Mouse (Mus musculus) brain, embryonic 14.5 days (tissue): ENCODE measurements around the gene Mettl7a2. TPM values are rescaled to one million over a fixed set of nuclear protein-coding genes. Genes with fewer than 3 reads are reported as not detected.
"Not testable (repeated sequence)": the region's sequence is repeated elsewhere in the genome, so short reads cannot be mapped to it uniquely, and the experiment has no call there.

ENCODE experiments used
- DNase-seq: peaks from one replicate; pipeline ENCODE4 v3.0.0-alpha.2; 2011; ENCODE audit warnings: low read depth
- CTCF ChIP-seq: fragments of 200-500 bp; IDR thresholded peaks from 2 replicates; pipeline ENCODE4 v1.5.1; 2012; ENCODE audit warnings: inconsistent platforms, mild to moderate bottlenecking, moderate library complexity, borderline replicate concordance; ENCODE audit not compliant: insufficient read depth, insufficient read length; ENCODE audit errors: extremely low read depth
- POLR2A ChIP-seq: fragments of 200-500 bp; IDR thresholded peaks from 2 replicates; pipeline ENCODE4 v1.6.1; 2012; ENCODE audit warnings: mild to moderate bottlenecking, inconsistent platforms, borderline replicate concordance; ENCODE audit not compliant: poor library complexity, insufficient read depth, insufficient read length, severe bottlenecking; ENCODE audit errors: extremely low read depth
- polyA plus RNA-seq: library from polyadenylated mRNA; depleted of rRNA; stranded (reverse); fragments of >200 nt; gene quantifications from 2 replicates; pipeline ENCODE4 v1.2.3, GENCODE M21; 2012

The Mettl7a2 gene
- polyA plus RNA-seq, 1 experiment: not detected

- TF ChIP-seq CTCF (peak; percentile 35; the same call in 1 of the 2 replicates), POLR2A (no peak)
- DNase-seq: peak; percentile 21
Measured at GRCm38 (mm10) chr15:100321134-100321533, 31.9 kb upstream of the Mettl7a2 start.

DNA sequence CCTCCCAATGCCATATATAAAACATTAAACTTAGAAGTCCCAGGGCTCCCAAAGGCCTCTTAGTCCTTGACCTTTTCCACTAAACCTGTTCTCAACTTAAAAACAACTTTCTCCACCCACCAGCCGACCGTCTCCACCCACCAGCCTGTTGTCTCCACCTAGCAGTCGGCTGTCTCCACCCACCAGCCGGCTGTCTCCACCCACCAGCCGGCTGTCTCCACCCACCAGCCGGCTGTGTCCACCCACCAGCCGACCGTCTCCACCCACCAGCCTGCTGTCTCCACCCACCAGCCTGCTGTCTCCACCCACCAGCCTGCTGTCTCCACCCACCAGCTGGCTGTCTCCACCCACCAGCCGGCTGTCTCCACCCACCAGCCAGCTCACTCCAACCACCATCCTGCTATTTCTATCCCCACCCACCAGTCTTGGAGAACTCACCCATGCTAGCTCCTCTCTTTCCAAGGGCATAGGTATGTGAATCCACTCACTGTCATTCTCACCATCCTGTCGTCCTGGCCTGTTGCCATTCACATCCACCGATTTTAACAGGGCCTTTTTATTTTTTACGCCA, 28.9 kb upstream of the Mettl7a2 start:
- no peak for TF ChIP-seq CTCF
- no peak for TF ChIP-seq POLR2A
- no peak for DNase-seq

DNA sequence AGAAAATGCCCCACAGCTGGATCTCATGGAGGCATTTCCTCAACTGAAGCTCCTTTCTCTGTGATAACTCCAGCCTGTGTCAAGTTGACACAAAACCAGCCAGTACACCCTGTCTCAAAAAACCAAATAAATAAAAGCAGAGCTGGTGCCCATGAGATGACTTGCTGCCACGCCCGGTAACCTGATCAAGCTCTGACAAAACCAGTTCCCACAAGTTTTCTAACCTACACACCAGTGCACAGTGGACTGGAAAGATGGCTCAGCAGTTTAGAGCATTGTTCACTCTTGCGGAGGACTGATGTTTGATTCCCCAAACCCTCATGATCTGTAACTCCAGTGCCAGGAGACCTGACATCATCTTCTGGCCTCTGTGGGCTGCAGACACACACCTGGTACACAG, 27.8 kb upstream of the Mettl7a2 start:
- TF ChIP-seq POLR2A (no peak), CTCF (no peak)
- DNase-seq: no peak

GRCm38 (mm10) chr15:100328089-100328488, 24.9 kb upstream of the Mettl7a2 start:
- DNase-seq: not testable (repeated sequence)

DNA sequence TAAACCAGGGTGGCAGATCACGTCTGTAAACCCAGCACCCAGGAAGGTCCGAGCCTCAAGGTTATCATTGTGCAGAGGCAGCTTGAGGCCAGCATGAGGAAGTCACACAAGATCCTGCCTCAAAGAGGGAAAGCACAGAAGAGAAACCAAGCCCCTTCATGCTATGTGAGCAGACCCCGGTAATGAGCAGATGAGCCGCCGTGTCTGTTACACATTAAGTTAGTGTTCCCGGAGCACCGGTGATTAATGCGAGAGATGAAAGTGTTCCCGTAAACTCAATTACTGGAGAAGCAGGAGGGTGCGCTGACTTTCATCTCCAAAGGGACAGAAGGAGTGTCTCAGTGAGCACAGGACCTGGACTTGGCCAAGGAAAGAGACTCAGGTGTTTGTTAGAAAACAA, 23.7 kb upstream of the Mettl7a2 start:
- DNase-seq: not testable (repeated sequence)

DNA sequence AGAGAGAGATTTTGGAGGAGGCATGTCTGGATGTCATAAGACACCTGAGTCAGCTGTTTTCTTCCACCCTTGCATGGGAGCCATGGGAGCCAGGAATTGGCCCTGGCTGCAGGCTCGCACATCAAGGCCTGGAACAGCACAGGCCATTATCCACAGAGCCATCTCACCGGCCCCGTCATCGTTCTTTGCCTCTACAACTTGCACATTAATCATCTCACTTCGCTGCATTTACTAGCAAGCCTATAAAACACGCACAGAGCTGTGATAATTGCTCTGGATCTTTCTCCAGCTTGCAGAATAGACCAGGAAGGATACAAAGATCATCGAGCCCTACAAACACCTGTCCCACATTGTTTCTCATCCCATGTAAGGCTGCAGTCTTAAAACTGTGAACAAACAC, 22.3 kb upstream of the Mettl7a2 start:
- TF ChIP-seq POLR2A: no peak
- no peak for TF ChIP-seq CTCF
- no peak for DNase-seq

- DNase-seq: not testable (repeated sequence)
Measured at GRCm38 (mm10) chr15:100332077-100332961, 20.7 kb upstream of the Mettl7a2 start.

- TF ChIP-seq CTCF: no peak
- TF ChIP-seq POLR2A: no peak
- no peak for DNase-seq
Measured at GRCm38 (mm10) chr15:100334629-100335028, 18.4 kb upstream of the Mettl7a2 start, which contains the start of gene Mettl7a3. Mettl7a3 (plus strand) TSS chr15:100334929.

- DNase-seq: not testable (repeated sequence)
Measured at GRCm38 (mm10) chr15:100337328-100337727, 15.7 kb upstream of the Mettl7a2 start.

- peak; percentile 78 for DNase-seq
- 0 out of 2 replicates have a peak, but pooled peaks have one; percentile 18 for TF ChIP-seq CTCF
Measured at GRCm38 (mm10) chr15:100337847-100338246, 15.2 kb upstream of the Mettl7a2 start.

DNA sequence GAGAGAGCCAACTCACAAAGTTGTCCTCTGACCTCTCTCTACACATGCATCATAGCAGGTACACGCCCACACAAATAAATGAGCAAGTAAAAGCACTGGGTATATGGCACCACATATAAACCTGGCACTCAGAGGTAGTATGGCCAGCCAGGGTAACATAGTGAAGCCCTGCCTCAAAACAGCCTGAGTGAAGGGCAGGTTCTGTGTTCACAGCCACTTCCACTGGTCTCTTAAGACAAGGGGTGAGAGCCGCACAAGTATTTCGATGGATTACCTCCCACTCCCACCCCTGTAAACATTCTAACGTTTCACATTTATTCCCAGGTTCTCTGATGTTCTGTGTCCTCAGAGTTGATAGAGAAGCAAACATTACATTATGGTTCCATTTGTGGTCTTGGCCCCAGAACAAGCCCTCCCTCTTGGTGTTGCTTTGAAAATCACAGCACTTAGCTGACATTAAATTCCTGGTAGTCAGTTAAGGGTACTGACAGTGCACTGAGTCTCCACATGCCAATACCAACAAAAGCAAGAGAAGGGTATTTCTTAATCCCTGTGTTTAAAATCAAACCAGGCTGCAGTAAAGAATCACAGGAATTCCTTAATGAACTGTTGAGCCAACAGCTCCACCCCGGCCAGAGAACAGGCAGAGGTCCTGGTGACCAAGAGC, 11.6 kb upstream of the Mettl7a2 start:
- DNase-seq: not testable (repeated sequence)

DNA sequence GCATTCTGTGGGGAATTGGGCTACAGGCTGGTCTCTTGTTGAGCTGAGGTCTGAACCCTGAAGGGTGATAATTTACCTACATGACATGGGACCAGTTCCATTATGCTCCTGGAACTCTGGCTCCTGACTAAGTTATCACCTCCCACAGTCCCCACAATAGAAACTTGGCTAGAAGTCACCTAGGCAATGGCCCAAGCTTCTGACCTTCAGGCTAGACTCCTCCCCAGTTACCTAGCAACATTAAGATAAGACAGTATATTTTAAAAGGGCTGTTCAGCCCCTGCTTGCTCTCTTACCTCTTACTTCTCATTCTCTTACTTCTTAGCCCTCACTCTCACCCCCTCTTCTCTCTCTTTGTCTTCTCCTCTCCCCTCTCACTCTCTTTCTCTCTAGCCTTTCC, 7.5 kb upstream of the Mettl7a2 start:
- TF ChIP-seq POLR2A (no peak), CTCF (no peak)

DNA sequence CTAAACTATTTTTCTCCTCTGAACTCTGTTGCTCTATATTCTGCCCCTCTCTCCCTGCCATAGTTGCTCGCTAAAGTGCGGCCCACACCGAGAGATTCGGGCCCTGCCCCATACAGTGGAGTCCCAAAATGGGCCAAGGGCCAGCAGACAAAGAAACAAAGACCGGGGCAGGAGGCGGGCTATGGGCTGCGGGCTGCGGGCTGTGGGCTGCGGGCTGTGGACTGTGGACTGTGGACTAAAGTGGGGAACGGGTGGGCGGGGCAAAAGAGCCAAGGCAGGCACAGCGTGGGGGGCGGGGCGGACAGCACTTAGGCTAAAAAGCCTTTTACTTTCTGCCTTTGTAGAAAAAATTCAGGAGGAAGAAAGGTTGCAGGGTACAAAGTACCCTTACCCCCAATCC, 6.2 kb upstream of the Mettl7a2 start:
- peak; percentile 35 for DNase-seq
- TF ChIP-seq POLR2A: no peak
- no peak for TF ChIP-seq CTCF

More for the DNA sequence above, 7.5 kb upstream of the Mettl7a2 start:
- no peak for DNase-seq
